Mouse (Mus musculus) thymus, postnatal 14 days (tissue): ENCODE measurements around the gene Apeh.

Source experiments
- DNase-seq: peaks from one replicate; pipeline ENCODE4 v3.0.0; 2021

Gene Apeh

DNA sequence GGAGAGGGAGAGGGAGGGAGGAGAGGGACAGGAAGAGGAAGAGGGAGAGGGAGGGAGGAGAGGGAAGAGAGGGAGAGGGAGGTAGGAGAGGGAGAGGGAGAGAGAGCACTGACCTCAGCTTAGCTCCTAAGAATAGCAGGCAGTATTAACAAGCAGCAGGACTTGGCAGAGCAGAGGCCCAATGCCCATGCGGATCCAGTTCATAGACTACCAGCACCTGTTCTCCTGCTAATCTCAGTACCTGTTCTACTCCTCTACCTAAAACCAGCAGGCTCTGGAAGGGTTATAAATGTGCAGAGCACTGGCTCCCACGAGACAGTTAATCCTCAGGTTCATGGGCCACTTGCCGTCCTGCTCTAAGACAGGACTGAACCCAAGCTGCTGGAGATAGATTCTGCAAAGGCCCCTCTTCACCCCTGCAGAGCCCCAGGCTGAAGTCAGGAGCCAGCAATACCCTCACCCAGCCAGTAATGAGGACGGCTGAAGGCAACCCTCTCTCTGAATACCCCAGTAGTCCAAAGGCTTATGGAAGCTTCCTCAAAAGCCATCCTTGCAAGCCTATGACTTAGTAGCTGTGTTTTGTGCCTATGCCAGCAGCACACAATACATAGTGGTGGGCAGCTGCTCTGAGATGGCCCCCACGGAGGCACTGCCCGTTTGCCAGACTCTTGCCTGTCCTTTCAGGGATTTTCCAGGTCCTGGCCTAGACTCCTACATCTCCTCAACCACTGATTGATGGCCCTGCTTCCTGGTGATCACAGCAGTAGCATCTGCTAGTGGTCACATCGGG lies 21.1 kb downstream of the Apeh start:
- DNase-seq: no peak

DNA sequence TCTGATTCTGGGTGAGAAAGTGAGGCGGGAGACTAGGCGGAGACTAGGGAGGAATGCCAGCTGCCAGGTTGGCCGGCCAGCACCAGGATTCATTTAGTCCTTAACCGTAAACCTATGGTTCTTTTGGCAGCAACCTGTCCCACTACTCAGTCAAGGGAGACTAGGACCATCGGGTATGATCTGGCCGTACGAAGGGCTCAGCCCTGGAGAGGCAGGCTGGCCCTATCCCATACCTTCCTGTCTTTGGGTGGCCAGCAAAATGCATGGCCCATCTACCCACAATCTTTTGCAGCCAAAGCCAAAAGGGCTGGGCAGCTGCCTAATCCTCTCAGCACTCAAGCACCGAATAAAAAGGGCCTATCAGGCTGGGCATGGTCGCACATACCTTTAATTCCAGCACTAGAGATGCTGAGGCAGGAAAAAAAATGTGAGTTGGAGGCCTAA lies 21.9 kb downstream of the Apeh start:
- DNase-seq: no peak

DNA sequence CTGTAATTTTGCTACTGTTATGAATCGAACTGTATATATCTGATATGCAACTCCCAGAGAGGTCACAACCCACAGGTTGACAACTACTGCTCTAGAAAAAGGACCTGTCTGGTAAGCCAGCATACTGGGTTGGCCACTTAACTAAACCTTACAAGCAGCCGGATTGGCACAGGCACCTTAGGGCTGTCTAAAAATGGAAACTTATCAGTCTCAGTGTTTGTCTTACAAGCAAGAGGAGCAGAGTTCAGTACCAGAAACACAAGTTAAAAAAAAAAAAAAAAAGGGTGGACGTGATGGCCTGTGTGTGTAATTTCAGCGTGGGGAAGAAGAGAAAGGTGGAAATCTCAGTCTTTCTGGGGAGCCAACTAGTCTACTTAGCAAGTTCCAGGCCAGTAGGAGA lies 22.6 kb downstream of the Apeh start:
- DNase-seq: no peak

DNA sequence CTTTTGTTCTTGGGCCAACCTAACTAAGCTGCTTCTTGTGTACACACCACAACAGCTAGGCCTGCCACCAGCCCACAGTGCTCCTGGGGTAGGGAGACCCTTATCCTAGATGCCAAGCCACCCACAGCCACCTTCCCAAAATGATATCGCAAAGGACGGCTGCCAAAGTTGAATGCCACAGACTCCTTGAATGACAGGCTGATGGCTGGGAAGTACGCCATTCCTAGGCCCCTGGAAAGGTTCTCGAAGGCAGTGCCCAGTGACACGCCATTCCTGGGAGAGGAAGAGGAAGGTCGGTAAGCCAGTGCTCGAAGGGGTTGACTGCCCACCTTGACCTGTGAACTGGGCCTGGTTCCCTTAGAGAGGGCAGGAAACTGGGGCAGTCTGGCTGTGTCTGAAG lies 24.9 kb downstream of the Apeh start:
- no peak for DNase-seq

DNA sequence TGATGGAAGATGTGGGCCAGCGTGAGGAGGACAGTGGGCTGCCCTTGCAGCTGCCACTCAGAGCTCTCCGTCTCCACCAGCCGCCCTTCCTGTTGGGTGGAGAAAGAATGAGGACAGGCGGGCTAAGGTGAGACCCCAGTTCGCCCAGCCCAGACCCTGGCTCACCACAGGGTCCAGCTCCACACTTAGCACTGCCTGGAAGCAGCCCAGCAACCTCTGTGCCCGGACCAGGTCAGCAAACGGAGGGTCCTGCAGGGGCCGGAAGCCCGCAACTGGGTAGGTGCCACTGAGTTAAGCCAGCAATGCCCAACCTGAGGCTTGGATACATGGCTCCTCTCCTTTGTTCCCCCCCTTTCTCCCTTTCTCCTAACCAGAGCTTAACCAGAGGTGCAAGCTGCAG lies 25.4 kb downstream of the Apeh start:
- no peak for DNase-seq

DNA sequence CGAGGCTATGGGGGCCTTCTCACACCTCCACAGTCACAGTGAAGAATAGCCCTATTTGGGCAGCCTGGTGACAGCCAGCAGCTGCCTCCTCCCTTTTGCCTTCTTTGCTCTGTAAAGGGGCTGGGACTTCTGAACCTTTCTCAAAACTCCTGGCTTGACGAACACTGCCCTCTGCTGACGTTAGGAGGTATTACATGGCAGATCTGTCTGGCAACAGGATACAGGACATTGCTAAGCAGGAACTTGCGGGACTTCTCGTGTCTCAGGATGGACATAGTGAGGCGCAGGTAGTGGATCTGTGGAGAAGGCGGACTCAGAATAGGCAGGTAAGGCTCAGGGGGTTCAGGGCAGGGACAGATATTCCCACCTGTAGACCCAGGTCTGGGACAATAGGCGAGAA lies 26.5 kb downstream of the Apeh start:
- DNase-seq: peak; percentile 82

DNA sequence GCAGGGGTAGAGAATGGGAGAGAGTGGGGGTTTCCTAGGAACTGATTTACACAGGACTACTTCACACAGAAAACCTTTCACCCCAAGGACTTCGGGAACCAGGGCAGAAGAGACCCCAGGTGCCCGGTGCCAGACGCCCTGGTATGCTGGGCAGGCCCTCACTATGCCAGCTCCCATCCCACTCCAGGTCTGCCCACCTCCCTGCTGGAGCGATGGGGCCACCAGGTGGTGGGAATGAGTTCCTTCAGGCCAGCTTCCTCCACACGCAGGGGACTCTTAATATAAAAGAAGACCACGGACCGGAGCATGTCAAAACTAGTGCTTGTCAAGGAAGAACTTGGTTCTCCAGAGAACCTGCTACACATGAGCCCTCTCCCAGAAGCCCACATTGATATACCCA lies 27.2 kb downstream of the Apeh start:
- DNase-seq: no peak

DNA sequence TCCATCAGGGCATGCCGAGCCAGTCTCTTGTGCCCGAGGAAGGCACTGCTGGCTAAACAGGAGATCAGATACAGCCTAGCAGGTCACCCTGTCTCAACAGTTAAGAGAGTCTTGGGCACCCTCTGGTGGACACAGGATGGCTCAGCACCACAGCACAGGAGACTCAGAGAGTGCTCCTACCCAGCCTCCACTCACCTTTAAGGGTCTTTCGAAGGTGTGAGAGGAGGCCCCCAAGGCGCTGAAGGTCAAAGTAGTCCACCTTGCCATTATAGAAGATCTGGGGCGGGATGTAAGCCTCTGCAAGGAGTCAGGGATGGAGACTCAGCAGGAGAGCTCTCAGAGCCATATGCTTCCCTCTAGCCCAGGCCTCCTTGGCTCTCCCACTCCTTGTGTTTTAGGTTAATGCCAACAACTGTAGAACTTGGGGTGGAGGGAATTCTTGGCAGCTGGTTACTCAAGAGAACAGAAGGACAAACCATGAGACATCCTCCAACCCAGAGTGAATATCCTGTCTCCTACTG lies 28.9 kb downstream of the Apeh start:
- peak; percentile 70 for DNase-seq

DNA sequence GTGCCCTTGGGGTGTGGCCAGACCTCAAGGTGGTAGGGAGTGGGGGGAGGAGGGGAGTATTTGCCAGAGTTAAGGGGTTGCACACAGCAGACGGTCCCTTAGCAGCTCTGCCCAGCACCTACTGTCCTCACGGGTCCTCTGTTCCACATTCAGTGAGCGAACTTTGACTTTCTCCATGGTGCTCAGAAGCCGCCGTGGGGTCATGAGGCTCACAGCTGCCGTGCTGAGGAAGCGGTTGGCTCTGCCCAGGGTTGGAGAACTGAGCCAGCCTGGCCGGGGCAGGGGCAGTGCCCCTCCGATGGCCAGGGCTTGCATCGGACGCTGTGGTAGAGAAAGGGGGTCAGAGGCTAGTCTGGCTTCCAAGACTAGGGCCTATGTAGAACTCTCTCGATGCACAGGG lies 31.0 kb downstream of the Apeh start:
- DNase-seq: no peak

DNA sequence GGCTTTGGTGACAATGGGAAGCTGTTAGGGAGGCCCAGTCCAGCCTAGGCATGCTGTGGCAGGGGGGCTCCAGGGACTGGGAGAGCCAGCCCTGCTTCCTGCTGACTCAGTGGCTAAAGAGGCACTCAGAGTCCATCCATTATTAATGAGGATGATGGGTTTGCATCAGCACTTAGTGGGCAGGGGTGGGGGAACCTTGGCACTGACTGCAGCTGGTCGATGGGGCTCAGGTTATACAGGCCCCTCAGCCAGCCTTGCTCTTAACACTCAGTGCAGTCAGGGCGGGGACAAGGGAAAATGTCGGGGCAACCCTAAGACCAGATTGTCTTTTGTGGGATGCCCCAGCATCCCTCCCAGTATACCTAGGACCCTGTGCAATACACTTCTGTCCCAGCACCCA lies 32.3 kb downstream of the Apeh start:
- no peak for DNase-seq

DNA sequence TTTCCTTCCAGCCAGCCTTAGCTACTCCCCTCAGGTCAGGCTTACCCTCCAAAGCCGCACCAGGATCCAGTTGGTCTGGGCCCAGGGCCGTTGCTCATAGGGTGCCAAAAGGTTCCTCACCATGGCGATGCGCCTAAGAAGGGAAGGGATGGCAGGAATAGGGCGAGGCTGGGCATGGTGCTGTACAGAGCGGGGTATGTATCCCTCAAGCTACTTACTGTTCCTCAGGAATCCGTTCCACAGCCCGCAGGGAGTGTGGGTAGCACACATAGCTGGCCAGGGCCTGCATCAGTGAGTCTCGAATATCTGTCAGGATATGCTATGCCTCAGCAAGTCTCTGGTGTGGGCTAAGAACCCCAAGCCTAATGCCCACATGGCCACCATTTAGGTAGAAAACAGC lies 36.1 kb downstream of the Apeh start:
- DNase-seq: no peak

DNA sequence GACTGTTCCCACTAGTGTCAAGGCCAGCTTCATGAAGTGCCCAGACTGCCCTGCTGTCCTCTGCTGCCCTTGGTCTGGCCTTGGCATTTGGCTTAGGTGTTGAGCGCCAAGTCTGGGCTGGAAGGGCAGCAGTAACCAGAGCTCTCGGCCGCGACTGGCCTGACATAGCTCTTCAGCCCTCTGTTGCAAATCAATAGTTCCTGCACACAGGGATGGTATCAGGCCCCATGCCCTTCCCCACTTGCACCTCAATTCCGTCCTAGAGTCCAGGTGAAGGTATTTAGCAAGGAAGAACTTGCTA lies 37.2 kb downstream of the Apeh start:
- no peak for DNase-seq

DNA sequence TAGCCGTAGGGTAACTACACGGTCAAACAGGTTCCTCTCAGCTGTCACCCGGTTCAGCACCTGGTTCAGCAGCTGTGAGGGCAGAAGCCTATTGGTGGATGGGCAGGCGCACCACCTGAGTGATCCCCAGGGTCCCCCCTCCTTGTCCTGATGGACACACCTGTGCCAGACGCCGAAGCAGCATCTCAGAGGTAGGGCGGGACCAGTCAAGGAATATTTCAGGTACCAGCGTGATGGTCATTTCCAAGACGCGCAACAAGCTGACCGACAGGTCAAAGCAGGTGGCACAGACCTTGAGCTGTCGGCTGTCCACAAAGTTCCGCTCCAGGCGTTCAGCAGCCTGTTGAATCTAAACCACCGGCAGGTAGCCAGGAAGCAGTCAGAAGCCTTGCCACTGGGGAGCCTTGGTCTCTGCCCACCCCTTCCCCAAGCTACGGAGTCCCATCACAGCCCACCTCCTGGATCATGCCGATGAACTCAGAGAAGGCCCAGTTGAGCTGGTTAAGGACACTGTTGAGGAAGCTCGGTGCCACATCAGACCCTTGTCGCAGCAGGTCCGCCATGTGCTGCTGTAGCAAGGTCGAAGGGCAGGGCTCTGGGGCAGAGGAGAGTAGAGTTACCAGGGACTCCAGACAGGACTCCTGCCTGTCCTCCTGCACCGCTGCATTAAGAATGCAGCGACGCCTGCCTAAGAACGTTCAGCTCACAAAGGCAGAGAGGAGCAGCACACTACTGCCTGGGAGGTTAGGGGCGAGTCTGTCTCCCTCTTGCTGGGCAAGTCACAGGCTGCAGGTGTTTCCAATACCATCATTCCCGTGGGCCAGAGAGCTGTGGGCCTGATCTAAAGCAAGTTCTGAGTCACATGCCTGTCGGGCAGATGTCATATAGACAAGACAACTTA lies 37.8 kb downstream of the Apeh start:
- DNase-seq: no peak

DNA sequence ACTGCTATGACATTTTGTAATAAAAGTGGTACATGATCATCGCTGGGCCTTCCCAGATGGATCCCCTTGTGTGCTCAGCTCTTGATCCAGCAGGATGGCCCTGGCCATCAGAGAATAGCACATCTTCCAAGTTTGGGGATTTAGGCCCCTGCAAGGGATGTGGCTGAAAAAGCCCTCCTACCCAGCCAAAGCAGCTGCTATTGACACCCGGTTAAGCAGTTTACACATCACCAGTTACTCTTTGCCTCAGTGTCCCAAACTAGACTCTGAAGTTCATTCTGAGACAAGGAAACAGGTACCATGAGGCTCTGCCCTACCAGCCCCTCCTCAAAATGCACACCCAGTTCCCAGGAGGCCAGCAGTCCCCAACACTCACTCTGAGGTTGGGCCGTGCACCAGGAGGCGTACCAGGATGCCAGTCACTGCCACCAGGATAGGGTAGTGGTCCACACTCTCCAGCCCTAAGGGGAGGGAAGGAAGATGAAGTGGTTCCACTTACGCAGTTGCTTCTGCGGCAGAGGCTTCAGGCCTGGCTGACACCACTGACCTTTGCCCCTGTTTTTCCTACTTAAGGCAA lies 38.7 kb downstream of the Apeh start:
- DNase-seq: no peak

DNA sequence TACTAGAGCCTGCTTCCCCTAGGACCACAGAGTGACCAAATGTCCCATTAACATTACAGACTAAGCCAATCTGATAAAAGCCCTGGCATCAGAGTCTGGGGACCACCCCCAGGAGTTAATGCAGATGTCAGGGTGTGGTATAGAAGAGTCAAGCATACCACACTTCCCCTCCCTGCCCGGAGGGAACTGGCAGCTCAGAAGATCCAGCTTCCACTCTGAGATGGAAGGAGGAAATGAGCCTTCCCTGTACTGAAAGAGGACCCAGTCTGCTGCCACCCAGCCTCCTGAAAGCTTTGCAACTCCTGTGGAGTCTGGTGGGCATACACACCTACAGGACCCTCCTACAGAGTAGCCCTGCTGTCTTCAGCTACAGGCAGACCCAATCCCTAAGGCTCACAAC lies 39.3 kb downstream of the Apeh start:
- no peak for DNase-seq

DNA sequence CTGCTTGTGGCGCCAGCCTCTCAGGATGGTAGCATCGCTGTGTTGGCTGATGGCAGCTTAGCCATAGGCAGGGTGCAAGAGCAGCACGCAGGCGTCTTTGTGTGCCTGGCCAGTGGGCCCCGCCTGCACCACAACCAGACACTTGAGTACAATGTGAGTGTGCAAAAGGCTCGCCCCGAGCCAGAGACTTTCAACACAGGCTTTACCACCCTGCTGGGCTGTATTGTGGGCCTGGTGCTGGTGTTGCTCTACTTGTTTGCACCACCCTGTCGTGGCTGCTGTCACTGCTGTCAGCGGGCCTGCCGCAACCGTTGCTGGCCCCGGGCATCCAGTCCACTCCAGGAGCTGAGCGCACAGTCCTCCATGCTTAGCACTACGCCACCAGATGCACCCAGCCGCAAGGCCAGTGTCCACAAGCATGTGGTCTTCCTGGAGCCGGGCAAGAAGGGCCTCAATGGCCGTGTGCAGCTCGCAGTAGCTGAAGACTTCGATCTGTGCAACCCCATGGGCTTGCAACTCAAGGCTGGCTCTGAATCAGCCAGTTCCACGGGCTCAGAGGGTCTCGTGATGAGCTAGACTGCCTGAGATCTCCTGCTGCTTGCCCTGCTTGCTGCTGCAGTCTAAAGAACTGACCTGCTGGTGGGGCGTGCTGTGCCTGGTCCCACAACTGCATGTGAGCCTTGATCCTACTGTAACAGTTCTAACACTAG lies 39.9 kb downstream of the Apeh start:
- no peak for DNase-seq

DNA sequence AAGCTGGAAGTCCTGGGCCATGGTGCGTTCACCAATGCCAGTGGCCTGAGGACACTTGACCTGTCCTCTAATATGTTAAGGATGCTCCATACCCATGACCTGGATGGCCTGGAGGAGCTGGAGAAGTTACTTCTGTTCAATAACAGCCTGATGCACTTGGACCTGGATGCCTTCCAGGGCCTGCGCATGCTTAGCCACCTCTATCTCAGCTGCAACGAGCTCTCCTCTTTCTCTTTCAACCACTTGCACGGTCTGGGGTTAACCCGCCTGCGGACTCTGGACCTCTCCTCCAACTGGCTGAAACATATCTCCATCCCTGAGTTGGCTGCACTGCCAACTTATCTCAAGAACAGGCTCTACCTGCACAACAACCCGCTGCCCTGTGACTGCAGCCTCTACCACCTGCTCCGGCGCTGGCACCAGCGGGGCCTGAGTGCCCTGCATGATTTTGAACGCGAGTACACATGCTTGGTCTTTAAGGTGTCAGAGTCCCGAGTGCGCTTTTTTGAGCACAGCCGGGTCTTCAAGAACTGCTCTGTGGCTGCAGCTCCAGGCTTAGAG lies 40.7 kb downstream of the Apeh start:
- no peak for DNase-seq

DNA sequence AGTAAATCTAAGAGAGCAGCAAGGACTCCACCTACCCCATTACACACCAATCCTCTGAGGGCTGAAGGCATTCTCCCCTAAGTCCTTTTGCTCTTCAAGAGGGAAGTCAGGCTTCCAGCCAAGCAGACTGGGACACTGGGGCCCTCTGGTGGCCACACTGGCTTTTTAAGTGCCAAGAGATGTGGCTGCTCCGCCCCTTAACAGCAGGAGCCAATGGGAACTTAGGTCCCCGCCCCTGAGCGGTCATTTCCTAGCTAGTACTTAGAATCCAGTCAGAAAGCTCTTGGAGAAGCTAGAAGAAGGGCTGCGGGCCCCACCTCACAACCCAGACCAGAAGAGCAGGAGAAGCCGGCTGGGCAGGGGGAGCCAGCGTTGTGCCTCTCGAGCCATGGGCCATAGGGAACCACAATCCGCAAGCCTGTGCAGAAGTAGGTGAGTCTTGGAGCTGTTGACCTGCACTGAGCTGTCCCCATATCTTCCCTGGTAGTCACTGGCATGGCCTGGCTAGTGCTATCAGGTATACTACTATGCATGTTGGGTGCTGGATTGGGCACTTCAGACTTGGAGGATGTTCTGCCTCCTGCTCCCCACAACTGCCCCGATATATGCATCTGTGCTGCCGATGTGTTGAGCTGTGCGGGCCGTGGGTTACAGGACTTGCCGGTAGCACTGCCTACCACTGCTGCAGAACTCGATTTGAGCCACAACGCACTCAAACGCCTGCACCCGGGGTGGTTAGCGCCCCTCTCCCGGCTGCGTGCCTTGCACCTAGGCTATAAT lies 41.3 kb downstream of the Apeh start, which contains the start of gene Amigo3:
Gene Amigo3, plus strand, starts transcription at position 275 of the 780 bp plus-strand sequence.
- DNase-seq: peak; percentile 96

DNA sequence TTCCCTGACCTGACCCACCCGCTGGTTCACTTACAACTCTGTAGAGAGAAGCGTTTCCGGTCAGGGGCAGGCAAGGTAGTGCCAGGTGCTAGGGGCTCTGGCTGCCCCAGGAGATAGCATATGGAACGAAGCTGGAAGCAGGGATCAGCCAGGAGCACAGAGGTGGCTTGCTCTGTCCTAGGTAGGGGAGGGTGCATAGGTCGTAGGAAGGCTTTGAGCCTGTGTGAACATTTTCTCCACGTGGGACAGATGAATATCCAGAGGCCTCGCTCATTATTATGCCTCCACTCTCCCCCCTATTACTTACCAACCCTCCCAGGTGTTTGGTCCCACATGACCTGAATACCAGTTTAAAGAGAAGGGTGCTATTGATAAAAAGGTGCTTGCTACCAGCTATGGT lies 42.0 kb downstream of the Apeh start:
- no peak for DNase-seq

DNA sequence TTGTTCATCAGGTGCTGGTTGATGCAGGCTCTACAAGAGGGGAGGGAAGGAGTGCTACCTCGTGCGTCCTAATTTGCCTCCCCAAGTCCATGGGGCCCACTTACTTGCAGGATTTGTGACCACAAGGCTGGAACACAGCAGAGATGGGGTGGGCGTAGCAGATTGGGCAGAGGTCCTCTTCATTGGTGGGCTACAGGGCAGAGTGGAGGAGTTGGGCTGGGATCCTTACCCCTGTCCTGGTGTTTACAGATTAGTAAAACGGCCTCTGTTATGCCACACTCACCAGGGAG lies 42.5 kb downstream of the Apeh start:
- DNase-seq: no peak

DNA sequence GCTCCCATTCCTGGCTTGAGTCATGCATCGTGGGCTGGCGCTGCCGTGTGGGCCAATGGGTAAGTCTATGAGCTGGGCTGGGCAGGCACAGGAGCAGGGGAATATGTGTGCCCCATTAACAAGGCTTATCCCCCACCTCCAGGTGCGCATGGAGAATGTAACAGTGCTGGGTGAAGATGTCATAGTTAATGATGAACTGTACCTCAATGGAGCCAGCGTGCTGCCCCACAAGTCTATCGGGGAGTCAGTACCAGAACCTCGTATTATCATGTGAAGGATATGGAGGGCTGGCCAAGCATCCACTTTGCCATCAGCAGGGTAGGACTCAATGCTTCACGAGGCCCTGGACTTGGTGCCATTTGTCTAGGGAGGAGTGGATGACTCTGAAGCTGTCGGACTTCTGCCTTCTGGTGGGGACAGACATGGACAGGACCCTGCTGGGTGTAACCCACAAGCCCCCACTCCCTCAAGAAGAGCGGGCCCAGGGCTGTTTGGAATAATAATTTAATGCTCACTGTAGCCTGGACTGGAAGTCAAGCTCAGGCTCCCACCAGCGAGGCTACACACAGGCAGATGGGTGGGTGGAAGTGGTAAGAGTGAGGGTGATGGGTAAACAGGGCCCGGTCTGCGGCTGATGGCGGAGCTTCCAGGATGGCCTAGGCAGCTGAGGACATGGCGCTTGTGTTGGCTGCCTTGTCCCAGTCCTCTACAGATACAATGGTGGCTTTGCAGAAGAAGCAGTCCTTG lies 43.0 kb downstream of the Apeh start:
- no peak for DNase-seq
